Mouse (Mus musculus): ENCODE data around the gene Gkap1. TPM values are rescaled to one million over a fixed set of nuclear protein-coding genes. Genes with fewer than 3 reads are reported as not detected.

Gkap1 gene
- polyA plus RNA-seq, 1 experiment from 2014 or later, result 22.5 TPM

DNA sequence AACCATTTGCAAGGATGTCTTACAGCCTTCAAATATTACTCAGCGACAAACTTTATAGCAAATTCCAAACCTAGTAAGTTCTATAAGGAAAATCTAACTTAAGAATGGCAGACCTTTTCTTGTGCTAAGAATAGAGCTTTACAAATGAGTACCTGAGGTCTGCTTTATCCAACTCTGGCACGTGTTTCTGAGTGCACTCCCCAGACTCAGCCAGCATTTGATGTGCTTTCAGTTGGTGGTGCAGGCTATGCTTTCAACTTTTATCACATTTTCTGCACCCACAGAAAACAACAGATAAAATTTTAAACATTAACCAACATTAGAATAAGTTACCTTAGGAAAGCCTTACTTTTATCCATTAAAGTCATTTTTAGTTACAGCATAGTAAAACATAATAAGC is 63.0 kb downstream of the Gkap1 start:
- 70% methylated on average over 2 of the region's 2 CpGs for WGBS
- ATAC-seq, result no peak
- no peaks in the 10 kb centered on the region for H3K27me3 ChIP-seq (replicated peaks; ENCODE audit: insufficient read depth, low read length)

DNA sequence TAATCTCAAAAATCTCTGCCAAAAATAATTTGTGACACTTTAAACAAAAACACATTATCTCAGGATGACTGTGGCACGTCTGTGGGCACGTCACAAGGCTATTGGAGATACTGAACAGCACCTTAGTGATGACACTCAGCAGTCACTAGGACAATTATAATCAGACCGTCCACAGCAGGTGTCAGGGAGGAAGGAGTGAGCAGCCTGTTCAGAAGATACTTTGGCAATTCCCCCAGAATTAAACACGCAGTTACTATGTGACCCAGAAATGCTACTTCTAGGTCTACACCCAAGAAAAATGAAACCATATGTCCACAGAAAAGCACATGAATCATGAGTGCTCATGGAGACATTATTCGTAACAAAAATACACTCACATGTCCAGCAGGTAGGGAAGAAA is 65.1 kb downstream of the Gkap1 start:
- no peak for TF ChIP-seq EP300 (IDR thresholded peaks at IDR 0.05)
- no peak for TF ChIP-seq CTCF (IDR thresholded peaks at IDR 0.05)
- Histone ChIP-seq H3K9ac (replicated peaks; ENCODE audit: low read depth) (no peak overlapping the region), H3K4me2 (replicated peaks; ENCODE audit: low read depth, low read length) (no peak overlapping the region), H3K36me3 (ENCODE audit: insufficient read depth, low read length) (no peaks in the 10 kb centered on the region), H3K4me1 (ENCODE audit: insufficient read depth, low read depth, low read length) (peaks cover 7% of the 10 kb centered on the region; the same call in 1 of the 2 replicates), H3K4me3 (ENCODE audit: low read depth, low read length) (no peak overlapping the region), H3K27ac (ENCODE audit: low read length) (no peak overlapping the region), H3K9me3 (ENCODE audit: low read length) (no peaks in the 10 kb centered on the region), H3K27me3 (replicated peaks; ENCODE audit: insufficient read depth, low read length) (no peaks in the 10 kb centered on the region)
- DNase-seq (ENCODE audit: low spot score), result no peak
- no peak for ATAC-seq
- 57% methylated on average over 5 of the region's 5 CpGs for WGBS

More for the DNA sequence above, 63.0 kb downstream of the Gkap1 start:
- no peak overlapping the region for H3K27ac ChIP-seq (ENCODE audit: low read length)
- TF ChIP-seq CTCF (IDR thresholded peaks at IDR 0.05) (no peak), EP300 (IDR thresholded peaks at IDR 0.05) (no peak)
- no peak overlapping the region for H3K4me2 ChIP-seq (replicated peaks; ENCODE audit: low read depth, low read length)
- no peak overlapping the region for H3K9ac ChIP-seq (replicated peaks; ENCODE audit: low read depth)
- no peak for DNase-seq (ENCODE audit: low spot score)
- no peak overlapping the region for H3K4me3 ChIP-seq (ENCODE audit: low read depth, low read length)
- peaks cover 7% of the 10 kb centered on the region; the same call in 1 of the 2 replicates for H3K4me1 ChIP-seq (ENCODE audit: insufficient read depth, low read depth, low read length)
- no peaks in the 10 kb centered on the region for H3K36me3 ChIP-seq (ENCODE audit: insufficient read depth, low read length)
- H3K9me3 ChIP-seq (ENCODE audit: low read length), result no peaks in the 10 kb centered on the region

GRCm38 (mm10) chr13:58206084-58206483 is 69.4 kb downstream of the Gkap1 start:
- WGBS, result 63% methylated on average over 4 of the region's 4 CpGs
- Histone ChIP-seq H3K9ac (replicated peaks; ENCODE audit: low read depth) (no peak overlapping the region), H3K4me3 (ENCODE audit: low read depth, low read length) (no peak overlapping the region), H3K4me1 (ENCODE audit: insufficient read depth, low read depth, low read length) (no peaks in the 10 kb centered on the region; the same call in 1 of the 2 replicates), H3K36me3 (ENCODE audit: insufficient read depth, low read length) (no peaks in the 10 kb centered on the region), H3K27ac (ENCODE audit: low read length) (no peak overlapping the region), H3K27me3 (replicated peaks; ENCODE audit: insufficient read depth, low read length) (no peaks in the 10 kb centered on the region), H3K4me2 (replicated peaks; ENCODE audit: low read depth, low read length) (no peak overlapping the region), H3K9me3 (ENCODE audit: low read length) (no peaks in the 10 kb centered on the region)
- ATAC-seq, result no peak
- no peak for DNase-seq (ENCODE audit: low spot score)
- TF ChIP-seq EP300 (IDR thresholded peaks at IDR 0.05) (no peak), CTCF (IDR thresholded peaks at IDR 0.05) (no peak)

DNA sequence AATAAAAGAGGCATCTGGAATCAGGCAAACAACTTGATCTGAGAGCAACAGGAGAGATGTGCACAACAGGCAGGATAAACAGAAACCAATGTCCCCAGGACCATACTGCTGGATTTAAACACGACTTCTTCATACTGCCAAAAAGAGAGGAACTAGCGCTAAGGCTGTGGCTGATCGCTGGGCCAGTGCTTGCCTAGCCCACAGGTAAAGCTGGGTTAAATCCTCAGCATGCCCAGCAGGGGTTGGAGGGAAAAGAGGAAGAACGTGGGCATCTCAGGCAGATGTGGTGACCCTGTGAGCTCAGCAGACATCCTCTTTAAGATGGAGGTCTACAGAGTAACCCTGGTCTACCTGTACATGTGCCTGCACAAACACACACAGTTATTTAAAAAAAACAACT is 70.5 kb downstream of the Gkap1 start:
- TF ChIP-seq CTCF (IDR thresholded peaks at IDR 0.05), result no peak
- no peak for TF ChIP-seq EP300 (IDR thresholded peaks at IDR 0.05)
- Histone ChIP-seq H3K27me3 (replicated peaks; ENCODE audit: insufficient read depth, low read length) (no peaks in the 10 kb centered on the region), H3K4me3 (ENCODE audit: low read depth, low read length) (no peak overlapping the region), H3K4me2 (replicated peaks; ENCODE audit: low read depth, low read length) (no peak overlapping the region), H3K9ac (replicated peaks; ENCODE audit: low read depth) (no peak overlapping the region), H3K9me3 (ENCODE audit: low read length) (no peaks in the 10 kb centered on the region), H3K27ac (ENCODE audit: low read length) (no peak overlapping the region), H3K4me1 (ENCODE audit: insufficient read depth, low read depth, low read length) (no peaks in the 10 kb centered on the region; the same call in 1 of the 2 replicates), H3K36me3 (ENCODE audit: insufficient read depth, low read length) (no peaks in the 10 kb centered on the region)
- ATAC-seq, result no peak
- DNase-seq (ENCODE audit: low spot score), result no peak
- 53% methylated on average over 4 of the region's 4 CpGs for WGBS

DNA sequence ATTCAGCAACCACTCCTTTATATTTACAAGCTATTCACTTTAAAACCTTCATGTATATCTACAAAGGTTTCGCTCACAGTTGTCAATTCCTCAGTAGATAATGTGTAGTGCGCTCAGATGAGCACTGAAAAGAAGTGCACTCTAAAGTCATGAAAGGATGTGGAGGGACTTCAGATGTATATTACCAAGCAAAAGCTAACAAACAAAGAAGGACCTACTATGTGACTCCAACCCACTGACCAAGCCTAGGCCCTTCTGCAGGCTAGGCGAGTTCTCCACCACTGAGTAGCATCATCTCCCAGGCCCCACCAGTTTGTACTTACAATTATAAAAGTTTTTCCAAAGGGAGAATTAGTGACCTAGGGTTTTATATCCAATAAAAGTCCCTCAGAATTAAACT is 71.3 kb downstream of the Gkap1 start:
- H3K4me2 ChIP-seq (replicated peaks; ENCODE audit: low read depth, low read length), result no peak overlapping the region
- H3K27me3 ChIP-seq (replicated peaks; ENCODE audit: insufficient read depth, low read length), result no peaks in the 10 kb centered on the region
- 95% methylated on average over 3 of the region's 3 CpGs for WGBS
- DNase-seq (ENCODE audit: low spot score) (no peak), ATAC-seq (no peak)
- TF ChIP-seq CTCF (IDR thresholded peaks at IDR 0.05) (no peak), EP300 (IDR thresholded peaks at IDR 0.05) (no peak)
- no peak overlapping the region for H3K27ac ChIP-seq (ENCODE audit: low read length)
- H3K9me3 ChIP-seq (ENCODE audit: low read length), result no peaks in the 10 kb centered on the region
- no peak overlapping the region for H3K9ac ChIP-seq (replicated peaks; ENCODE audit: low read depth)
- H3K4me1 ChIP-seq (ENCODE audit: insufficient read depth, low read depth, low read length), result no peaks in the 10 kb centered on the region; the same call in 1 of the 2 replicates
- no peaks in the 10 kb centered on the region for H3K36me3 ChIP-seq (ENCODE audit: insufficient read depth, low read length)
- H3K4me3 ChIP-seq (ENCODE audit: low read depth, low read length), result no peak overlapping the region

GRCm38 (mm10) chr13:58202903-58203302 is 72.6 kb downstream of the Gkap1 start:
- H3K27ac ChIP-seq (ENCODE audit: low read length), result no peak overlapping the region
- H3K4me2 ChIP-seq (replicated peaks; ENCODE audit: low read depth, low read length), result no peak overlapping the region
- DNase-seq (ENCODE audit: low spot score) (no peak), ATAC-seq (no peak)
- 95% methylated on average over 1 of the region's 1 CpGs for WGBS
- H3K4me3 ChIP-seq (ENCODE audit: low read depth, low read length), result no peak overlapping the region
- H3K36me3 ChIP-seq (ENCODE audit: insufficient read depth, low read length), result no peaks in the 10 kb centered on the region
- H3K4me1 ChIP-seq (ENCODE audit: insufficient read depth, low read depth, low read length), result no peaks in the 10 kb centered on the region; the same call in 1 of the 2 replicates
- H3K27me3 ChIP-seq (replicated peaks; ENCODE audit: insufficient read depth, low read length), result no peaks in the 10 kb centered on the region
- no peak for TF ChIP-seq EP300 (IDR thresholded peaks at IDR 0.05)
- TF ChIP-seq CTCF (IDR thresholded peaks at IDR 0.05), result no peak
- no peaks in the 10 kb centered on the region for H3K9me3 ChIP-seq (ENCODE audit: low read length)
- no peak overlapping the region for H3K9ac ChIP-seq (replicated peaks; ENCODE audit: low read depth)

DNA sequence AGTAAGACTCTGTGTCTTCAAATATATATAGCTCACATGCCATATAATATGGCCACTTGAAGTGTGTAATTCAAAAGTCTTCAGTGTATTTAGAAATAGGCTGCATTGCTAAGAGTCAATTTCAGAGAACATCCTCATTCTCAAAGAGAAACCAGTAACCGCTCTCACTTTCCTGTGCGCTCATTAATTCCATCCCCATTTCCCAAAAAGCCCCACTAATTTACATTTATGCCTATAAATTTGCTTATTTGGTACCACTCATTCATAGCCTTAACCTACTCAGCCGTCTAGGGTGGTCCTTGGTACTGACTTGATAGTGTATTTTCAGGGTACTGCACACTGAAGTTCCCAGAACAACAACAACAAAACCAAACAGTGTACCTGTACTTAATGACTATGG is 73.6 kb downstream of the Gkap1 start:
- no peak overlapping the region for H3K4me3 ChIP-seq (ENCODE audit: low read depth, low read length)
- no peak overlapping the region for H3K27ac ChIP-seq (ENCODE audit: low read length)
- H3K9me3 ChIP-seq (ENCODE audit: low read length), result no peaks in the 10 kb centered on the region
- no peaks in the 10 kb centered on the region; the same call in 1 of the 2 replicates for H3K4me1 ChIP-seq (ENCODE audit: insufficient read depth, low read depth, low read length)
- TF ChIP-seq CTCF (IDR thresholded peaks at IDR 0.05), result no peak
- H3K4me2 ChIP-seq (replicated peaks; ENCODE audit: low read depth, low read length), result no peak overlapping the region
- no peak overlapping the region for H3K9ac ChIP-seq (replicated peaks; ENCODE audit: low read depth)
- H3K36me3 ChIP-seq (ENCODE audit: insufficient read depth, low read length), result no peaks in the 10 kb centered on the region
- 89% methylated on average over 3 of the region's 3 CpGs for WGBS
- no peak for DNase-seq (ENCODE audit: low spot score)
- no peak for ATAC-seq
- no peaks in the 10 kb centered on the region for H3K27me3 ChIP-seq (replicated peaks; ENCODE audit: insufficient read depth, low read length)

Data from lung, postnatal 0 days (tissue).